Mouse (Mus musculus) right cerebral cortex, adult 18-20 months (tissue): ENCODE data around the gene Rilpl1.

Experiments used
- DNase-seq: peaks from one replicate; pipeline ENCODE4 v3.0.0; 2022; ENCODE audit warnings: mixed read lengths

Rilpl1 gene

DNA sequence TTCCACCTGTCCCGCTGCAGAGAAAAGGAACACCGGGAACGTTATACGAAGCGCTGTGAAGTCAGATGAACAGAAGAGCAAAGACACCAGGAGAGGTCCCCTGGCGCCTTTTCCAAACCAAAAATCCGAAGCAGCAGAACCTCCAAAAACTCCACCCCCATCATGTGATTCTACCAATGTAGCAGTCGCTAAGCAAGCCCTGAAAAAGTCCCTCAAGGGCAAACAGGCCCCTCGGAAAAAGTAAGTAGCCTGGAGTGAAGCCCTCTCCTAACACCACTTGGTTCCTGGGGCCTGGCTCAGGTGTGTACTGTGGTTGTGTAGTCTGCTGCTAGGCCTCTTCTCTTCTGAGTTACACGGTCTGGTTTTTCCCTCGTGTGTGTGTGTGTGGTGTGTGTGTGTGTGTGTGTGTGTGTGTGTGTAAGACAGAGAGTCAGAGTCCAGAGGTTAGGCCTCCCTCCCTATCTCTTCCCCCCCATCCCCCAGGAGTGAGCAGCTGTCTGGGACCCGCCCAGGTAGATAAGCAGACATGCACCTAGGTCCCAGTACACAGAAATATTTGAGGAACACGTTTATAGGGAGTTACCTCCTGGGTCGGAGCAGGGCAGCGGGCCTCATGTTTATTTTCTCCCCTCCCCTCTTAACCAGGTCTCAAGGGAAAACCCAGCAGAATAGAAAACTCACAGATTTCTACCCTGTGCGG lies 80.4 kb downstream of the Rilpl1 start:
- DNase-seq, result no peak

DNA sequence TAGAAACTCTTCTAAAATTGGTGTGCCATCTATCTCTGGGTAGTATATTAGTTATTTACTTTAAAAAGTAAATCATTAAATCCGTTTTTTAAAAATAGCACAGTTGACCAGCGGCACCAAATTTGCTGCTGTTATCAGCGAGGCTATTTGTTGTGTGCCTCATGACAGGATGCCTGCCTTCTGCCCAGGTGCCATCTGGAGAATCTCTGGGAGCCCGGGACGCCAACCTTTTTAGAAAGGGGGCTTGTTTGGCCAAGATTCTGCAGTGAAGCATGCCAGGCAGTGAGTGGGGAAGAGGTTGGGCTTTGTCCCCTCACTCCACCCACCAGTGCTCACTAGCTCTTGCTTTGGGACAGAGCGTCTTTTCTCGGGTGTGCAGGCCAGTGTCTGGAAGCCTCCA lies 81.1 kb downstream of the Rilpl1 start:
- DNase-seq, result no peak

DNA sequence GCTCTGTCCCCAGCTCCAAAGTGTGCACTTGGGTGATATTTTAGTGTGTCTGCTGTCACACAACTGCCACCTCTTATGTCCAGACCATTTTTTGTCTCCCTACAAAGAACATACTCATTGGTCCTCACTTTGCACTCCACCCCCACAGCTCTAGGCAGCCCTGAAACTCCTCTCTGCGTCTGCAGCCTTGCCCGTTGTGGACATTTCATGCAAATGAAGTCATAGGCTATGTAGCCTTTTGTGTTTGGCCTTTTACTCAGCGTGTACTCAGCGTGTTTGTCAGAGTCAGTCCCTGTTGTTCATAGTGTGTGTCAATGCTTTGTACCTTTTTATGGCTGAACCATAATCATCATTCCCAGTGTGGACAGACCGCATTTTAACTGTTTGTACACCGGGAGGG lies 81.7 kb downstream of the Rilpl1 start:
- no peak for DNase-seq

DNA sequence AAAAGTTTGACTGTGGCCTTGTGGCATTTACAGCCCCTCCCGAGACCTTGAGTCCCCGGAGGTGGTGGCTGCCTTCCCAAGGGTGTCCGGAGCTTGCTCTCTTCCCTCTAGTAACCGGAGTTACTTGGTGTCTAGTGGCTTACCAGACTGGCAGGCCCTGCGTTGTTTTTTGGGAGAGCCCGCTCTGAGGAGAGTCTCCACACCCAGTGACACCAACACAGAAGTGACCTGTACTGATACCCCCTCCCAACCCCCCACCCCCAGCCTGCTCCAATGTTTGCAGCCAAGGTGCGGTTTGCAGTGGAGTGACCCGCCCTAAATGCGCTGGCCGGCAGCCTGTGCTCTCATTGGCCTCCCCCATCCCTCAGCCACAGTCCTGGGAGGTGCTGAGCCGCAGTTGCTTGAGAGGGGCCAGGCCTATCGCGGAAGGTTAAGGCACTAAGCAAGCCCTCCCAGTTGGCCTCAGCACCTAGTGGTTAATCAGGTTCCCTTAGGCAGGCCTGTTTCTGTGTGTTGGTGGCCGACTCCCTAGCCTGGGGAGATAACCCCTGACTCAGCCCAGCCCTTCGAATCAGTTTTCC lies 84.8 kb downstream of the Rilpl1 start:
- no peak for DNase-seq

DNA sequence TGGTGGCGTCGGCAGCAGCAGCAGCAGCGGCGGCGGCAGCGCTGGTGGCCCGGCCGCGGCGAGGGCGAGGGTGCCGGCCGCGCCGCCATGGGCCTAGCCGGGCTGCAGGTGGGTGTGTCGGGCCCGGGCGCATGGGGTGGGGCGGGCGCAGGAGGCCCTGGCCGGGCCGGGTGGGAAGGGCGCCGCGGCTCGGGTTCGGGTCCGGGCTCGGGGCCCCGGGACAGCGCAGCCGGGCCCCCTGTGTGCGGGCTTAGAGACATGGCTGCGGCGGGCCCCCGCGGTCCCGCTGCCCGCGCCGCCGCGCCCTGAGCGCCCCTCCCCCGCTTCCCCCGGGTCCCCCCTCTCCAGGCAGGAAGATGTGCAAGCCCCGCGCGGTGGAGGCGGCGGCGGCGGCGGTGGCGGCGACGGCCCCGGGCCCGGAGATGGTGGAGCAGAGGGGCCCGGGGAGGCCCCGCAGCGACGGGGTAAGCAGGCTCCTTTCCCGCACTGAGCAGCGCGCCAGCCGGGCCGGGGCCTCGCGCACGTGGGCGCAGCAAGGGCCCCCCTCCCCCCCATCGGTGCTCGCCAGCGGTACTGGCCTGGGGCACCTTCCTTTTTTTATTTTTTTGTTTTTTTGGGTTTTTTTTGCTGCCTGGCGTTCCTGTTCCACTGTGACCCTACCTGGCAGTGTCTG lies 85.4 kb downstream of the Rilpl1 start:
- DNase-seq, result no peak

DNA sequence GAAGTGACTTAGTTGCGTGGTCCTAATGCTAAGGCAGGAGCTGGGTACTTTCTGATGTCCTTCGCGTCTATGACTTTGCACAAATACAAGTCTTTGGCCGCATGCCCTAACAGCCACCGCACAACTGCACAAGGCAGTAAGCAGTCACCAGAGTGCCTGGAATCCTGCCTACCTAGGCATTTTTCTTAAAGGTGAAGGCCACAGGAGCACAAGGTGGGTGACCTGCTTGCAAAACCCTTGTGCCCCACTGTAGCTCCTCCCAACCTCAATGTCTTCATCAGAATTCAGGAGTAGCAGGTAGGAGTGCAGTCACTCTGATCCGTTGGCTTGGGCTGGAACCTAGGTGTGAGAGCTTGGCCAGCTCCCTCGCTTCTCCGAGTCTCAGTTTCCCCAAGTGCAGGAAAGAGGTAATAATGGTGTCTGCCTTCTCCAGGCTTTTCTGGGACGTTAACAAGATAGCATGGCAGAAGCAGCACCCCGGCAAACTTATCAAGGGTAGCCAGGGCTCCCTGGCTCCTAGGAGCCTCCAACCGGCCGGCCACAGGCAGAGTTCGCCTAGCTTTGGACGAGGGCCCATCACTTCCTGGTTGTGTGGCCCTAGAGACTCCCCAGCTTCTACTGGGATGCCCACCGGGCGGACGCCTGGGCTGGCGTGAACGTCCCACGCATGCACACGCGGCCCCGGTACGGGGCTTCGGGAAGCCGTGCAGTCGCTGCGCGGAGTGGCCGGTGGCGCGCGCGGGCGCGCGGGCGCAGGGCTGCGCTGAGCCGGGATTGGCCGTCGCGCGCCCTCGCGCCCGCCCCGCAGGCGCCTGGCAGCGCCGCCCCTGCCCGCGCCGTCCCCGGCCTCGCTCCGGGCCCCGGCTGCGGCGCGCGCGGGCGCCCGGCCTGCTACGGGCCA lies 86.3 kb downstream of the Rilpl1 start:
- peak; percentile 77 for DNase-seq

DNA sequence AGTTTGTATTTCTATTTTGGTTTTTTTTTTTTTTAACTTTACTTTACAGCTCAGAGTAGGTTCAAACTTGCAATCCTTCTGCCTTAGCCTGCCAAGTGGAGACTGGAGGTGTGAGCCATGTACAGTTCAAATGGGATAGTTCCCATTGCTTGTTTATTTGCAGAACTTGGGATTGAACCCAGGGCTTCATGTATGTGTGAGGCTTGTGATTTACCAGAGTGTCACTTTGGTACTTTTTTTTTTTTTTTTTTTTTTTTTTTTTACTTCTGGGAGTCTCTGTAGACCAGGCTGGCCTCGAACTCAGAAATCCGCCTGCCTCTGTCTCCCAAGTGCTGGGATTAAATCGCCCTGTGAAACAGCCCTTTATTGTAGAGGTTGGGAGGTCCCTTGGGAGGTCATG lies 87.0 kb downstream of the Rilpl1 start:
- DNase-seq, result no peak
